Mouse (Mus musculus) heart, postnatal 0 days (tissue): ENCODE data around the gene Ldah.

Experiments
- CTCF ChIP-seq: IDR thresholded peaks from 2 replicates; pipeline ENCODE4 v1.5.1; 2016; ENCODE audit warnings: antibody characterized with exemption, control low read depth, low read depth
- EP300 ChIP-seq: IDR thresholded peaks from 2 replicates; pipeline ENCODE4 v1.6.1; 2016; ENCODE audit warnings: antibody characterized with exemption, low read depth

GRCm38 (mm10) chr12:8316541-8316940 lies 108.6 kb downstream of the Ldah start:
- TF ChIP-seq CTCF (peak; percentile 14; the same call in 1 of the 2 replicates), EP300 (no peak)
